ENCODE assay signal across 8 mouse cellular contexts in the genomic region with DNA sequence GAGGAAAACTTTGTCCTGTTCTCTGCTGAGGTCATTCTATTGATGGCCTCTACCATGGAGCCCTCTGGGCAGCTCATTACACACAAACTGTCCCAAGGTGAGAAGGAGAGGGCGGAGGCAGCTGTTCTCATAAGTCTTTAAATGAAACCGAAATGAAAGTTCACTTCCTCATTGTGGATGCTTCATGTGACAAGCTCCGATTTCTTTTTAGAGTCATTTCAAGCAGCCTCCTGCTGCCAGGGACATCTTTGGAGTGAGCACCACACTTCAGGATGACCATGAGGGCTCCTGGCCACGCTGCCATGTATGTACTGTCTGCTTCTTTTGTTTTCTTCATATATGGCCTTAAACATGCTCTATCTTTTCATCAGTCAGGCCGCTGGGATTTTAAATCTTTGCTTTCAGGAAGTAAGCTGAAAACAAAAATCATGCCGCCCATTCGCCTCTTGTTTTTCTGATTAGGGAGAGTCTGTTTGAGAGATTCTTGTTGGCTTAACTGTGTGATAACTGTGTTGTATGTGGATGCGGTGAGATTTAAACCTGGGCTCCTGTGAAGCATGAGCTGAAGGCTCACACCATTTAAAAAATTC. TPM values are rescaled to one million over a fixed set of nuclear protein-coding genes. Genes with fewer than 3 reads are reported as not detected.
DNase-seq lines count a peak whose midpoint lies in the region; ATAC-seq and TF ChIP-seq lines count a peak whose summit lies in the region.

TSS of gene Ctss (plus strand) at position 165 of the 590 bp plus-strand sequence.

- H3K79me2 ChIP-seq in liver, adult 2 months (ENCODE audit: control insufficient read depth, insufficient read depth, low read length): no peaks in the 10 kb centered on the region

- H3K27me3 ChIP-seq in liver, adult 2 months (ENCODE audit: control insufficient read depth, insufficient read depth, low read length): no peaks in the 10 kb centered on the region
- H3K27me3 ChIP-seq in hindbrain, embryonic 14.5 days (ENCODE audit: control insufficient read depth, insufficient read depth, low read length): no peaks in the 10 kb centered on the region
- no peaks in the 10 kb centered on the region for H3K27me3 ChIP-seq in liver, embryonic 16.5 days (ENCODE audit: control insufficient read depth, insufficient read depth, low read depth, low read length)
- H3K27me3 ChIP-seq in stomach, embryonic 15.5 days (replicated peaks): no peaks in the 10 kb centered on the region

- no peak within 1 kb of the TSS; the same call in 1 of the 2 replicates for H3K27ac ChIP-seq in liver, adult 2 months (replicated peaks; ENCODE audit: insufficient read depth, low read depth, low read length)
- H3K27ac ChIP-seq in hindbrain, embryonic 14.5 days: no peak within 1 kb of the TSS
- peak within 1 kb of the TSS; percentile 9; the same call in 1 of the 2 replicates for H3K27ac ChIP-seq in liver, embryonic 16.5 days (ENCODE audit: low read length)
- no peak within 1 kb of the TSS for H3K27ac ChIP-seq in stomach, embryonic 15.5 days

- peaks cover 3% of the 10 kb centered on the region; the same call in 1 of the 2 replicates for H3K4me1 ChIP-seq in liver, adult 2 months (ENCODE audit: control insufficient read depth, insufficient read depth, low read length)
- H3K4me1 ChIP-seq in hindbrain, embryonic 14.5 days (replicated peaks; ENCODE audit: control insufficient read depth, insufficient read depth, low read length): no peaks in the 10 kb centered on the region
- peaks cover 14% of the 10 kb centered on the region for H3K4me1 ChIP-seq in liver, embryonic 16.5 days (ENCODE audit: control insufficient read depth, low read depth, low read length)
- H3K4me1 ChIP-seq in stomach, embryonic 15.5 days: no peaks in the 10 kb centered on the region

- no peak for TF ChIP-seq POLR2A in liver, adult 2 months (IDR thresholded peaks at IDR 0.05; ENCODE audit: extremely low read depth, insufficient read depth, low read length)

- no peaks in the 10 kb centered on the region for H3K36me3 ChIP-seq in liver, adult 2 months (ENCODE audit: control insufficient read depth, insufficient read depth, low read length)
- no peaks in the 10 kb centered on the region for H3K36me3 ChIP-seq in hindbrain, embryonic 14.5 days (replicated peaks; ENCODE audit: control insufficient read depth, insufficient read depth)
- no peaks in the 10 kb centered on the region for H3K36me3 ChIP-seq in liver, embryonic 16.5 days (ENCODE audit: control insufficient read depth, insufficient read depth)
- no peaks in the 10 kb centered on the region for H3K36me3 ChIP-seq in stomach, embryonic 15.5 days

- TF ChIP-seq CTCF in liver, adult 2 months (IDR thresholded peaks at IDR 0.05; ENCODE audit: low read depth, low read length): no peak

- H3K4me3 ChIP-seq in liver, adult 2 months (ENCODE audit: insufficient read depth, low read depth, low read length): peak within 1 kb of the TSS; percentile 8; the same call in 1 of the 2 replicates
- no peak within 1 kb of the TSS for H3K4me3 ChIP-seq in hindbrain, embryonic 14.5 days (replicated peaks; ENCODE audit: low read length)
- H3K4me3 ChIP-seq in liver, embryonic 16.5 days (ENCODE audit: low read depth, low read length): peak within 1 kb of the TSS; percentile 20; the same call in 1 of the 2 replicates
- no peak within 1 kb of the TSS for H3K4me3 ChIP-seq in stomach, embryonic 15.5 days (replicated peaks)

- no peak within 1 kb of the TSS for H3K4me2 ChIP-seq in hindbrain, embryonic 14.5 days (replicated peaks)
- H3K4me2 ChIP-seq in liver, embryonic 16.5 days (ENCODE audit: low read depth, low read length): no peak within 1 kb of the TSS
- H3K4me2 ChIP-seq in stomach, embryonic 15.5 days: no peak within 1 kb of the TSS

- DNase-seq in adrenal gland, adult 18-20 months (ENCODE audit: low spot score in 2 of 2): no peak
- no peak for DNase-seq in adrenal gland, adult (ENCODE audit: inconsistent age in 2 of 2, low spot score in 1 of 2)
- peak; percentile 24 for DNase-seq in liver, adult 2 months (ENCODE audit: extremely low read depth, low read depth, low spot score)
- DNase-seq in liver: no peak
- DNase-seq in hindbrain, embryonic 14.5 days (ENCODE audit: low spot score): no peak
- no peak for DNase-seq in right cerebral cortex, adult 2 months (ENCODE audit: low spot score in 2 of 2)

- 79% methylated on average over 8 of the region's 8 CpGs for WGBS in liver, adult 2 months
- 93% methylated on average over 8 of the region's 8 CpGs for WGBS in hindbrain, embryonic 14.5 days
- WGBS in liver, embryonic 16.5 days (ENCODE audit: insufficient replicate concordance): 49% methylated on average over 8 of the region's 8 CpGs
- 78% methylated on average over 8 of the region's 8 CpGs for WGBS in stomach, embryonic 15.5 days

- no peaks in the 10 kb centered on the region for H3K9me3 ChIP-seq in hindbrain, embryonic 14.5 days (ENCODE audit: control insufficient read depth, low read length)
- no peaks in the 10 kb centered on the region for H3K9me3 ChIP-seq in liver, embryonic 16.5 days (replicated peaks; ENCODE audit: control insufficient read depth, low read length)
- no peaks in the 10 kb centered on the region for H3K9me3 ChIP-seq in stomach, embryonic 15.5 days

- H3K9ac ChIP-seq in liver, adult 2 months (ENCODE audit: low read depth, low read length): peak within 1 kb of the TSS; percentile 30
- no peak within 1 kb of the TSS for H3K9ac ChIP-seq in hindbrain, embryonic 14.5 days
- H3K9ac ChIP-seq in liver, embryonic 16.5 days (ENCODE audit: low read depth, low read length): no peak within 1 kb of the TSS
- H3K9ac ChIP-seq in stomach, embryonic 15.5 days: no peak within 1 kb of the TSS

- no peak for ATAC-seq in hindbrain, embryonic 14.5 days (ENCODE audit: low FRiP score)
- no peak for ATAC-seq in liver, embryonic 16.5 days (ENCODE audit: low read depth)
- ATAC-seq in stomach, embryonic 15.5 days (ENCODE audit: insufficient read depth, low FRiP score, low read depth): no peak

RNA-seq across cellular contexts. Expression of gene Ctss, which starts in this region (rescaled TPM):
- 100 to 1,000 TPM in 1 of 2 experiments, 10 to 100 TPM in 1; 71.3 to 153 TPM for total RNA-seq in adrenal gland, adult 18-20 months (2021)
- total RNA-seq in liver, adult 2 months (2014; rRNA removed): 60.6 and 77.4 TPM in 2 replicates
- polyA plus RNA-seq in liver, adult 2 months (2012; rRNA removed): 9.1 and 13.5 TPM in 2 replicates
- 16.3 and 17.7 TPM in 2 replicates for polyA plus RNA-seq in hindbrain, embryonic 14.5 days (2014; fragmentation: Nextera tagmentation; extraction: Ambion mirVana)
- 38.4 and 38.5 TPM in 2 replicates for polyA plus RNA-seq in liver, embryonic 16.5 days (2015; fragmentation: Nextera tagmentation; extraction: Ambion mirVana)
- 32.5 and 33.6 TPM in 2 replicates for polyA plus RNA-seq in stomach, embryonic 15.5 days (2015; fragmentation: Nextera tagmentation; extraction: Ambion mirVana)

Comparison
In these comparisons a context has a peak if more than half of its experiments do, and no peak if none do; other contexts are left out.
1. H3K4me3 ChIP-seq: peak in liver, adult 2 months (single experiment) and liver, embryonic 16.5 days (single experiment); none in hindbrain, embryonic 14.5 days (single experiment) and stomach, embryonic 15.5 days (single experiment).